Mouse (Mus musculus) erythroblast, embryonic 14.5 days (primary cell): ENCODE measurements around the gene Wdr53.

Experiments
- GATA1 ChIP-seq: IDR thresholded peaks from 2 replicates; pipeline ENCODE4 v1.6.1; 2012; ENCODE audit warnings: low read length, inconsistent platforms, mixed read lengths
- TAL1 ChIP-seq: IDR thresholded peaks from 3 replicates; pipeline ENCODE4 v1.6.1; 2012; ENCODE audit warnings: low read length, inconsistent platforms, mixed read lengths

DNA sequence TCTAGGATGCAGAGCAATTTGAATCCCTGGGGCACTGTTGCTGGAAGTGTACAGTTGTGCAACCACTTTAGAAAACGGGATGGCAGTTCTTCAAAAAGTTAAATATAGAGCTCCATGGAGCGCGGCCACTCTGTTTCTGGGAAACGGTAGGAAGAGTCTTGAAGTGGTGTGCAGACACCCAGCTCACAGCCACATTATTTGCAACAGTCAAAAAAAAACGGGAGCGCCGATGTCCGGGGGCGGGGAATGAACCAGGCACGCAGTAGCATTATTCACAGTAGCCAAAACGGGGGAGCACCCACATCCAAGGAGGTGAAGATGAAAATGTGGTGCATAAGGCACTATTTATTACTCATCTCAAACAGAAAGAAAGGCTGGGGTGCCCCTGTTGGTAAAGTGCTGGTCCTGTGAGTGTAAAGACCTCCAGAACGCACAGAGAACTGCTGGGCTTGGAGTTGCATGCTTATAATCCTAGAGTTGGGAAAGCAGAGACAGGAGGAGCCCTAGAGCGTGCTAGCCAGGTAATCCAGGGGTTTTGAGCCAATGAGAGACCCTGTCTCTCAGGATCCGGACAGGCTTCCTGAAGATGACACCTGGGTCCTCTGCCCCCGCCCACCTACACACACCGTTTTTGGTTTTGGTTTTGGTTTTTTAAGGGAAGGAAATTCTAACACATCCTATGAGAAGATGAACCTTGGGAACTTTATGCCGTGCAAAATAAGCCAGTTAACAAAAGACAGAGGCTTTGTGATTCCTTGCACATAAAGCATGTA, 32.0 kb upstream of the Wdr53 start:
- TF ChIP-seq GATA1 (no peak), TAL1 (no peak)
